Mouse (Mus musculus): Measurements from ENCODE around the gene 1700028P14Rik.
"Not testable (repeated sequence)": the region's sequence is repeated elsewhere in the genome, so short reads cannot be mapped to it uniquely, and the experiment has no call there.

The 1700028P14Rik gene

DNA sequence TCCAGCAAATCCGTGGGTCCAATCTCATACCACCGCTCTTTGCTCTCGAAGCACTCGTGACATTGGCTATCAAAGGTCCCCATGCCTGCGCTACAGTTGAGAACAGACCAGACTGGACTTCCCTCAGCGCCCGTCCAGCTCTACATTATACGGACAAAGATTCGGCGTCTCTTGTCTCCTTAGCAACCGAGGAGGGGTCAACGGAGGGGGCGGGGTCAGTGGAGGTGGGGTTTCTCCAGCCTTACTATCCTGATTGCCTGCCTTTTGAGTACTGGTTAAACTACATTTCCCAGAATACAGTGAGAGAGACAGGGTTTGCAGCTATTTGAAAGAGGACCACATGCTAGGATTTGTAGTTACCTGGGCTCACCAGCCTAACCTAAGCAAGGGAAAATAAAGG is at the start of gene 1700028P14Rik:
Gene 1700028P14Rik (minus strand): TSS at position 169 of the 400 bp plus-strand sequence.
- no peak for DNase-seq (ENCODE audit: low spot score in 2 of 2)

DNA sequence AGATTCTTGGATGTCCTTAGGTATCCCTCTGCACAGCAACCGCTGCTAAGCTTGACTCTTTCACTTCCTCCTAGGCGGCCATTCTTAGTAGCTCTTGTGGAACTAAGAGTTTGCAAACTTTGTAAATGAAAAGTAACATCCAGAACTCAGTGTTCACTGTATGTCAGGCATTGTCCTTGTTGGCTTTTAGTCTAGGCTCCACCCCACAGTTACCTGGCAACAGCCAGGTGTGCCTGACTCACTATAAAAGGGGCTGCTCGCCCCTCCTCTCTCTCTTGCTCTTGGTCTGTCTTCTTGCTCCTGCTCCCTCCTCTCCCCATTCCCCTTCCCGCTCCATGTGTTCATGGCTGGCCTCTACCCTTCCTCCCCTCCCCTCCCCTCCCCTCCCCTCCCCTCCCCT is 46.5 kb upstream of the 1700028P14Rik start:
- DNase-seq (ENCODE audit: low spot score in 2 of 2): no peak

GRCm38 (mm10) chr19:23698366-23698765 is 45.8 kb upstream of the 1700028P14Rik start:
- no peak for DNase-seq (ENCODE audit: low spot score in 2 of 2)

- DNase-seq (ENCODE audit: low spot score in 2 of 2): no peak
Observed at GRCm38 (mm10) chr19:23697861-23698260, 45.2 kb upstream of the 1700028P14Rik start.

- DNase-seq (ENCODE audit: low spot score in 2 of 2): no peak
Observed at GRCm38 (mm10) chr19:23694344-23694743, 41.7 kb upstream of the 1700028P14Rik start.

DNA sequence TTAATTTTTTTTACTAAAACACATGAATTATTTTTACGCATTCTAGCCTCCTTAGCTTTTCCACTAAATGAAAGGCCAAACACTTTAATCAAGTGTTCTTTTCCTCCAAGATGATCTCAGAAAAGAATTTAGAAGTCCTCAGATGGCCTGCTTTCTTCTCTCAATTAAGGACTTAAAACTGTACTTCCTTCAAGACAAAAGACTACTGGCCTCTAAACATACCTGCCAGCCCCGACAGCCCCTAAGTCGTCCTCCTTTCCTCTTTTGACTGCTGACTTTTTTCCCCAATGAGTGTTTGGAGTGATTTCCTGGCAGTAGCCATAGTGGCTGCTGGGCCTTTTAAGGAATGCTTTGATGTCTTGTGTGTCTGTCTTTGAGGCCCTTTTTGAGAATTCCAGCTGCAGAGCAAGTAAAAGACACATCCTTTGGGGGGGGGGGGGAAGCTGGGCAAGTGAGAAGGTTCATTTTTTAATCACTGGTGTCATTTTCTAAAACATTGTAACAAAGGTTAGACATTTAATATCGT is 35.9 kb upstream of the 1700028P14Rik start:
- DNase-seq (ENCODE audit: low spot score in 2 of 2): no peak

- peak; percentile 87 to 88 for DNase-seq (ENCODE audit: low spot score in 2 of 2)
Observed at GRCm38 (mm10) chr19:23687296-23688021, 34.8 kb upstream of the 1700028P14Rik start, which contains the start of gene Ptar1. Ptar1 (plus strand) TSS chr19:23687429.

DNA sequence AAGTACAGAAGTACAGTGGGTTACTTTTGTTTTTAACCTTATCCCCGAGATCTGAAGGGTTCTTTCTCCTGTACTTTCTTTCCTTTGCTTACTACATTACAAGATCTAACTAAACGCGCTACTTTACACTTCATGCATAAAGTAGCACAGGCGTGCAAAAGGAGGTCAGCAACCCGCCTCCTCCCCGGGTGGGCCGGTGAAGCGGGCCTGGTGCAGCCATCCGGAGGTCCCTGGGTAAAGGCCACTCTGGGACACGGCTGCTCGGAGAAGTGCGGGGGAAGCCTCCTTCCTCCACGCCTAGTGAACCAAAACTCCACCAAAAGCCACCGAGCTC is 34.3 kb upstream of the 1700028P14Rik start:
- no peak for DNase-seq (ENCODE audit: low spot score in 2 of 2)

GRCm38 (mm10) chr19:23675656-23676055 is 23.0 kb upstream of the 1700028P14Rik start:
- not testable (repeated sequence) for DNase-seq (ENCODE audit: low spot score in 2 of 2)

DNA sequence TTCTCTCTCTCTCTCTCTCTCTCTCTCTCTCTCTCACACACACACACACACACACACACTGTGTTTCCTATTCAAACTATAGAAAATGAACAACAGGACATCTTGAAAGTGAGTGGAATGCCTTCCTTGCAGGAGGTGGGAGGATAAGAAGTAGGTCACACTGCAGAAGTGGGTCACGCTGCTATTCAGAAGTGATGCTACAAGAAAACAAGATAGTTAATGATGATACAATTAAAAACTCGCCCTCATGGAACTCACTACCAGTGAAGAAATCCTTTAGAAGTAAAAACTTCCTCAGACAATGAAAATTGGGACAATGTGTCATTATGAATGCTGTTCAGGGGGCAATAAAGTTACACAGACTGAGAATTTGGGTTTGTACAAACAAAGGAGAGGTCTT is 20.4 kb upstream of the 1700028P14Rik start:
- DNase-seq (ENCODE audit: low spot score in 2 of 2): no peak

GRCm38 (mm10) chr19:23668142-23668655 is 15.6 kb upstream of the 1700028P14Rik start:
- no peak for DNase-seq (ENCODE audit: low spot score in 2 of 2)

GRCm38 (mm10) chr19:23664083-23664482 is 11.5 kb upstream of the 1700028P14Rik start:
- DNase-seq (ENCODE audit: low spot score in 2 of 2): no peak

DNA sequence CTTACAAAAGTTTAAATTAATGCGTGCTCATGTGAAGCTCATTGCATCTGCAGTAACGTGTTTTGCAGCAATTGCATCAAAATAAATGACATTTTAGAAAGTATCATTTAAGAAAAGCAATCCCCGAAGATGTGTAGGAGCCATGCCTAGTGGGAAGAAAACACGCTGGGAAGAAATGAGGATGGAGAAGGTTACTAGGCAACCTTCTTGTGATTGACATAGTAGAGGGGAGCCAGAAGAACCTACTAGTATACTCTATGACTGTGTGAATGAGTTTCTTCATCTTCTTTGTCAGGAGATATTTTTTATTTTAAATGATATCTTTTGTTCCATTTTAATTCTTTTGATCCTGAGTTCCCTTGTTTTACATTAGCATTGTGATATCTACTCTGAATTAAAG is 5.7 kb upstream of the 1700028P14Rik start:
- DNase-seq (ENCODE audit: low spot score in 2 of 2): no peak

GRCm38 (mm10) chr19:23657261-23657932 is 4.8 kb upstream of the 1700028P14Rik start:
- DNase-seq (ENCODE audit: low spot score in 2 of 2): no peak

- no peak for DNase-seq (ENCODE audit: low spot score in 2 of 2)
Observed at GRCm38 (mm10) chr19:23653154-23653553, 542 bp upstream of the 1700028P14Rik start.

DNA sequence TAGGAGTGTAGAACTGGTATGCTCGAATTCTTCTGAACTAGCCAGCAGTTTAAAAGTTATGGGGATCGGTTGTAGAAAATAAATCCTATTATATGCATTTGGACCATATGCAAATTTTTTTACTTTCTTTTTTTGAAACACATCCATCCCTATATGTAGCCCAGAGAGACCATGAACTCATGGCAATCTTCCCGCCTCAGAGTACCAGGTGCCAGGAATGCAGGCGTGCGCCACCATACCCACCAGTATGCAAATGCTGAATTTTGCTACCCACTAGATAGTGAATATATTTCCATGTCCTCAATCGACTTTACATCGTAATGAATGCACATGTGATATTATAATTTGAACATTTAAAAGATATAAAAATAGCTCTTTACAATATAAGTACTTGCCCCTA is 5.3 kb downstream of the 1700028P14Rik start:
- no peak for DNase-seq (ENCODE audit: low spot score in 2 of 2)

DNA sequence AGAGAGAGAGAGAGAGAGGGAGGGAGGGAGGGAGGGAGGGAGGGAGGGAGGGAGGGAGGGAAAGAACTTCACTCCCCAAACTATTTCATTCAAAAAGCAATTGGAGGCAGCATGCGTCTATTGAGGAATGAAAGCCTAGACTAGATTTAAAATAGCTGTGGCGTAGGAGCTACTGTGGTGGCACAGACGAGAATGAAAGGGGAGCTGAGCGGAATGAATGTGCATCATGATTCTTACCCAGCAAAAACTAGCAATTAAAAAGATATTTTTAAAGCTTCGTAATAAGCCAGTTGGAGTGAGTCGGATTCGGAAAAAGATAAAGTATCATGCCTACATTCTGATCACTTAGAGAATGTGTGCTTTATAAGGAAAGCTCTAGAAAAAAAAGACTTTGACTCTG is 7.3 kb downstream of the 1700028P14Rik start:
- no peak for DNase-seq (ENCODE audit: low spot score in 2 of 2)

GRCm38 (mm10) chr19:23643819-23644218 is 8.8 kb downstream of the 1700028P14Rik start:
- no peak for DNase-seq (ENCODE audit: low spot score in 2 of 2)

GRCm38 (mm10) chr19:23636786-23637185 is 15.8 kb downstream of the 1700028P14Rik start:
- DNase-seq (ENCODE audit: low spot score in 2 of 2): no peak

GRCm38 (mm10) chr19:23631611-23632492 is 20.8 kb downstream of the 1700028P14Rik start:
- no peak for DNase-seq (ENCODE audit: low spot score in 2 of 2)

- no peak for DNase-seq (ENCODE audit: low spot score in 2 of 2)
Observed at GRCm38 (mm10) chr19:23614268-23614667, 38.3 kb downstream of the 1700028P14Rik start.

- DNase-seq (ENCODE audit: low spot score in 2 of 2): no peak
Observed at GRCm38 (mm10) chr19:23609724-23610123, 42.9 kb downstream of the 1700028P14Rik start.
